Mouse (Mus musculus): Measurements from ENCODE around the gene Olfr298. TPM values are rescaled to one million over a fixed set of nuclear protein-coding genes. Genes with fewer than 3 reads are reported as not detected.

The Olfr298 gene
- total RNA-seq (2012; rRNA removed) (not detected in 2 replicates), polyA plus RNA-seq (2012; ENCODE audit: insufficient read depth in 1 of 2, insufficient read length in 2 of 2, low read depth in 1 of 2, low replicate concordance in 2 of 2, missing spikeins in 1 of 2) (not detected)

- no peak for DNase-seq (ENCODE audit: low read depth, low spot score)
- Histone ChIP-seq H3K4me1 (ENCODE audit: control insufficient read depth in 1 of 2, insufficient read depth in 2 of 2, low read length in 2 of 2) (no peaks in the 10 kb centered on the region), H3K4me3 (ENCODE audit: control insufficient read depth in 1 of 2, insufficient read depth in 1 of 2, low read depth in 2 of 2, low read length in 2 of 2) (no peak within 1 kb of the TSS), H3K27ac (ENCODE audit: control insufficient read depth, low read depth, low read length) (no peak within 1 kb of the TSS), H3K36me3 (ENCODE audit: control insufficient read depth in 1 of 2, insufficient read depth in 2 of 2, low read length in 2 of 2) (no peaks in the 10 kb centered on the region), H3K27me3 (ENCODE audit: control insufficient read depth in 1 of 2, insufficient read depth in 2 of 2, low read length in 2 of 2) (no peaks in the 10 kb centered on the region), H3K9me3 (replicated peaks; ENCODE audit: insufficient read depth, low read length) (no peaks in the 10 kb centered on the region), H3K9ac (ENCODE audit: control insufficient read depth, low read depth, low read length, poor library complexity, severe bottlenecking) (no peak within 1 kb of the TSS), H3K79me2 (ENCODE audit: control insufficient read depth, insufficient read depth, low read length, poor library complexity) (no peaks in the 10 kb centered on the region)
- TF ChIP-seq UBTF (IDR thresholded peaks at IDR 0.05; ENCODE audit: borderline replicate concordance, insufficient read depth, low read depth, low read length) = no peak
These were observed at the start of gene Olfr298 for GRCm38 (mm10) chr7:86492384-86492783. Gene Olfr298, minus strand, starts transcription at chr7:86492484.

DNA sequence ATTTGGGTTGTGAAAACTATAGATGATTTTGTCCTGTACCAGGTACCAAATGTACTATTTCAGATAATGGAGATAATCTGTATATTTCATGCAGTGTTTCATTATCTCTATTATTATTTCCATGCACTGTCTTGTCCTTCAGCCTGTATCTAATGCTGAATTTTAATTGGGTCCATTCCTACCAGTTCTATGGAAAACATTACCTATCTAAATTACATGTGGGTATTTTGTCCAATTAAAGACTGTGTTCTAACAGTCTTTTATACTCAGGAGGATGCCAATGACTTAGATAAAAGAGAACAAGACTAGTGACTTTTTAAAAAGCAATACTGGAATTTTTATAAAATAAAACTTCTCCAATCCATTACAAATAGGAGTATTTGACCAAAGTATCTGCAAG lies 27.4 kb upstream of the Olfr298 start, which contains the start of gene Olfr297:
Gene Olfr297, plus strand, starts transcription at position 301 of the 400 bp plus-strand sequence.
- no peaks in the 10 kb centered on the region for H3K79me2 ChIP-seq (ENCODE audit: control insufficient read depth, insufficient read depth, low read length, poor library complexity)
- H3K4me1 ChIP-seq (ENCODE audit: control insufficient read depth in 1 of 2, insufficient read depth in 2 of 2, low read length in 2 of 2) = no peaks in the 10 kb centered on the region
- no peak for DNase-seq (ENCODE audit: low read depth, low spot score)
- H3K9me3 ChIP-seq (replicated peaks; ENCODE audit: insufficient read depth, low read length) = no peaks in the 10 kb centered on the region
- H3K9ac ChIP-seq (ENCODE audit: control insufficient read depth, low read depth, low read length, poor library complexity, severe bottlenecking) = no peak within 1 kb of the TSS
- H3K36me3 ChIP-seq (ENCODE audit: control insufficient read depth in 1 of 2, insufficient read depth in 2 of 2, low read length in 2 of 2) = no peaks in the 10 kb centered on the region
- no peak within 1 kb of the TSS for H3K27ac ChIP-seq (ENCODE audit: control insufficient read depth, low read depth, low read length)
- no peaks in the 10 kb centered on the region for H3K27me3 ChIP-seq (ENCODE audit: control insufficient read depth in 1 of 2, insufficient read depth in 2 of 2, low read length in 2 of 2)
- no peak within 1 kb of the TSS for H3K4me3 ChIP-seq (ENCODE audit: control insufficient read depth in 1 of 2, insufficient read depth in 1 of 2, low read depth in 2 of 2, low read length in 2 of 2)
- TF ChIP-seq NRF1 (IDR thresholded peaks at IDR 0.05; ENCODE audit: insufficient read depth, low read depth, low read length, poor library complexity, severe bottlenecking) (no peak), ZC3H11A (IDR thresholded peaks at IDR 0.05; ENCODE audit: low read depth, low read length) (no peak), NELFE (IDR thresholded peaks at IDR 0.05; ENCODE audit: low read depth, low read length) (no peak), GABPA (IDR thresholded peaks at IDR 0.05; ENCODE audit: low read depth, low read length) (no peak), BHLHE40 (IDR thresholded peaks at IDR 0.05; ENCODE audit: borderline replicate concordance, low read depth, low read length) (no peak), USF1 (IDR thresholded peaks at IDR 0.05; ENCODE audit: low read depth, low read length) (no peak), POLR2AphosphoS2 (IDR thresholded peaks at IDR 0.05; ENCODE audit: low read length) (no peak), POLR2A (IDR thresholded peaks at IDR 0.05; ENCODE audit: control insufficient read depth in 1 of 2, insufficient read depth in 1 of 2, low read depth in 1 of 2, low read length in 2 of 2, poor library complexity in 1 of 2) (no peak), HCFC1 (IDR thresholded peaks at IDR 0.05; ENCODE audit: low read depth, low read length) (no peak), KAT2A (conservative IDR thresholded peaks at IDR 0.05; ENCODE audit: low read depth, low read length) (no peak), SMC3 (IDR thresholded peaks at IDR 0.05; ENCODE audit: low read depth, low read length) (no peak), POLR2AphosphoS5 (IDR thresholded peaks at IDR 0.05; ENCODE audit: borderline replicate concordance, low read depth, low read length) (no peak), TBP (IDR thresholded peaks at IDR 0.05; ENCODE audit: low read depth, low read length) (no peak), MXI1 (IDR thresholded peaks at IDR 0.05; ENCODE audit: low read depth, low read length) (no peak), UBTF (IDR thresholded peaks at IDR 0.05; ENCODE audit: borderline replicate concordance, insufficient read depth, low read depth, low read length) (no peak), TAL1 (IDR thresholded peaks at IDR 0.05; ENCODE audit: low read length) (no peak), USF2 (IDR thresholded peaks at IDR 0.05; ENCODE audit: borderline replicate concordance in 1 of 2, insufficient read depth in 1 of 2, low read depth in 1 of 2, low read length in 2 of 2) (no peak)

Data from MEL (cell line).